Mouse (Mus musculus) heart, adult 8-10 months (tissue): Measurements from ENCODE around the gene Akr1b7. TPM values are rescaled to one million over a fixed set of nuclear protein-coding genes. Genes with fewer than 3 reads are reported as not detected.
A peak's percentile ranks its signal among the peaks of the same experiment; 100 is the strongest.

Experiments used
- DNase-seq: peaks from one replicate; pipeline ENCODE4 v3.0.0; 2022; ENCODE audit warnings: low spot score
- total RNA-seq, 4 experiments: library from RNA; stranded (reverse); gene quantifications; 2 replicates each; pipeline ENCODE4 v1.2.4; 2022

Akr1b7 gene
- total RNA-seq, 4 experiments from 2014 or later: 0.22 TPM; not detected in 3

DNA sequence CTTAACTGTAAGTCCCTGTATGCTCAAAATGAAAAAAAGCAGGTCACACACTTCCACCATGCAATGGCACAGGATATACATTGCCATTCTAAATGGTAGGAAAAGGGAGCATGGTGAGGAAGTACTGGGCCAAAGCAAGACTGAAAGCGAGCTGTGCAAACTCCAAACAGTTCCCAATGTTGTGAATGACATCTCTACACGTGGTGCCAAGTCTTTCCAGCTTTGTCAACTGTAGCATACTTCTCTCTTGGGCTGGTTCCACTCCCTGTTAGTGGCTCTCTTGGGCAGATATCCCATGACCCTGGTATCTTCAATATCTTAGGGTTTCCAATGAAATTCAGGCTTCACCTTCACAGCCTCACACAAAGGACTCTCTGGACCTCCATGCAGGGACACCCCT, 26.9 kb downstream of the Akr1b7 start:
- no peak for DNase-seq

- DNase-seq: no peak
Measured at GRCm38 (mm10) chr6:34441556-34442257, 29.6 kb downstream of the Akr1b7 start.

GRCm38 (mm10) chr6:34443791-34444190, 31.7 kb downstream of the Akr1b7 start:
- peak; percentile 35 for DNase-seq

- peak; percentile 72 for DNase-seq
Measured at GRCm38 (mm10) chr6:34447961-34448360, 35.8 kb downstream of the Akr1b7 start.

GRCm38 (mm10) chr6:34448696-34449095, 36.6 kb downstream of the Akr1b7 start:
- no peak for DNase-seq

DNA sequence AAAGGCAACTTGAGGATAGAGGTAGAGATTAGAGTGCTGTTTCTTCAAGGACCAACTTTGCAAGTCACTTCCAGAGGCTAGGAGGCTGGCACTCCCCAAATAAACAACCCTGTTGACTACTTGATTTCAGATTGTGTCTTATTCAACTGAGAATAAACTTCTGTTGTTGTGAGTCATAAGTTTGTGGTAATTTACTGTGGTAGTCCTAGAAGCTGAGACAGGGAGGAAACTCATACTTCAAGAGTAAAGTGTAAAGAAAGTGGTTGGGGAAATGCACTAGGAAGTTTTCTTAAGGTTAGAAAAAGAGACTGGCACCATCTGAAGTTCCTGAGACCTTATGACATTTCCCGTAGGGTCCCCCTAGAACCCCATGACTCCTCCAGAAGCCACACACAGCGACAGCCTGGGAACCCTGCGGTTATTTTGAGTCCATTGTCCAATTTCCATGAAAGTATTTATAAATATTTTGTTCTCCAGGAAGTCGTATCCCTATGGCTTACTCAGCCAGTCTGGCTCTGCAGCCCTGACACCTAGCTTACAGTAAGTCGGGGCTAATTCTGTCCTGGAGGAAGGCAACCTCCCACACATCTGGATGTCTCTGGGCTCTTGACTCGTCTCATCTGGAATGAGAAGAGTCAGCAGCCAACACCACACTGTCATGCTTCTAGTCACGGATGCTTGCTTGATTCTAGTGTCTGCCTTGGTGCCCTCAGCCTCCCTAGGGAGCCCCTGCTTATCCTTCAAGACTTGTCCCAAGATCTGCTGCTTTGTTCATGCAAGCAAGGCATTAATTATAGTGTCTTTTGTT, 41.0 kb downstream of the Akr1b7 start:
- DNase-seq: no peak

- no peak for DNase-seq
Measured at GRCm38 (mm10) chr6:34459456-34459855, 47.3 kb downstream of the Akr1b7 start.

DNA sequence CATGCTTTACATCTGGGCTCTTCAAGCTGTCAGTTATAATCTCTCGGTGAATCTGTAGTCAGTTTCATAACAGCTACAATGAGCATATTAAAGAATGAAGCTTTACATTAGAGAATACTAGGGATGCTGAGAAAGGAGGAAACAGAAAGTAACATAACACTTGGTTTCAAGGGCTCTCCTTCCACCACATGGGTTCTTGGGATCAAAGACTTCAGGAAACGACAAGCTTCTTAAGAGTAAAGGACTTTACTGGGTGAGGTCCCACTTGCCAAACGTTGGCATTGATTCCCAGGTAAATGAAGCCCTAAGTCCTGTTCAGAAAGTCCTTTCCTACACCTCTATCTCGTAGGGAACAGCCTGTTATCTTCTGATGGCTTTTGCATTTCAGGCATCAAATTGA, 48.5 kb downstream of the Akr1b7 start:
- no peak for DNase-seq

GRCm38 (mm10) chr6:34463582-34463981, 51.4 kb downstream of the Akr1b7 start:
- DNase-seq: no peak

GRCm38 (mm10) chr6:34471434-34472110, 59.4 kb downstream of the Akr1b7 start:
- no peak for DNase-seq

Other genes starting within 250 kb of the Akr1b7 start
- gene Slc35b4, start 235.2 kb upstream of the Akr1b7 start, total RNA-seq: 1 to 10 TPM; 6.9 to 9.2 (median 7.6) TPM
- 100 to 1,000 TPM; 272 to 373 (median 320) TPM for gene Akr1b3, start 94.9 kb upstream of the Akr1b7 start, total RNA-seq
- 1 to 10 TPM; 3.7 to 4.6 (median 3.9) TPM for gene Akr1b8, start 58.2 kb upstream of the Akr1b7 start, total RNA-seq
- 10 to 100 TPM; 69.6 to 81.5 (median 73.7) TPM for gene Akr1b10, start 28.1 kb upstream of the Akr1b7 start, total RNA-seq
- 10 to 100 TPM; 27.1 to 53.5 (median 32.2) TPM for gene Bpgm, start 63.9 kb downstream of the Akr1b7 start, total RNA-seq
- 10 to 100 TPM; 38.7 to 48.1 (median 43.9) TPM for gene Cald1, start 186.2 kb downstream of the Akr1b7 start, total RNA-seq